Mouse (Mus musculus): ENCODE measurements around the gene Hoxc11. TPM values are rescaled to one million over a fixed set of nuclear protein-coding genes. Genes with fewer than 3 reads are reported as not detected.
A peak's percentile ranks its signal among the peaks of the same experiment; 100 is the strongest.

The Hoxc11 gene
- polyA plus RNA-seq, 1 experiment from 2014 or later: not detected

GRCm38 (mm10) chr15:102977423-102977974 is 23.3 kb downstream of the Hoxc11 start:
- 0 out of 2 replicates have a peak, but pooled peaks cover 2% of the 10 kb centered on the region for H3K9me3 ChIP-seq (ENCODE audit: control insufficient read depth, low read length)
- H3K27ac ChIP-seq (ENCODE audit: low read depth, low read length): no peak overlapping the region
- peaks cover 72% of the 10 kb centered on the region for H3K27me3 ChIP-seq (replicated peaks; ENCODE audit: control insufficient read depth, insufficient read depth, low read length)
- peaks cover 3% of the 10 kb centered on the region for H3K4me1 ChIP-seq (ENCODE audit: control insufficient read depth, insufficient read depth, low read depth, low read length)
- H3K4me2 ChIP-seq (ENCODE audit: low read length): no peak overlapping the region
- no peak overlapping the region for H3K4me3 ChIP-seq (ENCODE audit: low read length)
- H3K36me3 ChIP-seq (ENCODE audit: control insufficient read depth, insufficient read depth, low read length): no peaks in the 10 kb centered on the region
- no peak overlapping the region for H3K9ac ChIP-seq (ENCODE audit: low read depth, low read length)
- ATAC-seq: no peak
- 3% methylated on average over 16 of the region's 16 CpGs for WGBS

- Histone ChIP-seq H3K27me3 (replicated peaks; ENCODE audit: control insufficient read depth, insufficient read depth, low read length) (peaks cover 70% of the 10 kb centered on the region), H3K4me1 (ENCODE audit: control insufficient read depth, insufficient read depth, low read depth, low read length) (peaks cover 3% of the 10 kb centered on the region), H3K4me2 (ENCODE audit: low read length) (no peak overlapping the region), H3K9ac (ENCODE audit: low read depth, low read length) (no peak overlapping the region), H3K4me3 (ENCODE audit: low read length) (no peak overlapping the region), H3K36me3 (ENCODE audit: control insufficient read depth, insufficient read depth, low read length) (no peaks in the 10 kb centered on the region), H3K9me3 (ENCODE audit: control insufficient read depth, low read length) (no peaks in the 10 kb centered on the region), H3K27ac (ENCODE audit: low read depth, low read length) (no peak overlapping the region)
- 3% methylated on average over 13 of the region's 13 CpGs for WGBS
- ATAC-seq: no peak
Measured at GRCm38 (mm10) chr15:102978615-102979515, 24.6 kb downstream of the Hoxc11 start.

- peaks cover 3% of the 10 kb centered on the region for H3K4me1 ChIP-seq (ENCODE audit: control insufficient read depth, insufficient read depth, low read depth, low read length)
- H3K9ac ChIP-seq (ENCODE audit: low read depth, low read length): no peak overlapping the region
- H3K4me3 ChIP-seq (ENCODE audit: low read length): no peak overlapping the region
- peaks cover 70% of the 10 kb centered on the region for H3K27me3 ChIP-seq (replicated peaks; ENCODE audit: control insufficient read depth, insufficient read depth, low read length)
- WGBS: 6% methylated on average over 1 of the region's 1 CpGs
- H3K9me3 ChIP-seq (ENCODE audit: control insufficient read depth, low read length): no peaks in the 10 kb centered on the region
- no peak overlapping the region for H3K27ac ChIP-seq (ENCODE audit: low read depth, low read length)
- H3K36me3 ChIP-seq (ENCODE audit: control insufficient read depth, insufficient read depth, low read length): no peaks in the 10 kb centered on the region
- no peak overlapping the region for H3K4me2 ChIP-seq (ENCODE audit: low read length)
- ATAC-seq: no peak
Measured at GRCm38 (mm10) chr15:102979936-102980335, 25.7 kb downstream of the Hoxc11 start.

- Histone ChIP-seq H3K4me1 (ENCODE audit: control insufficient read depth, insufficient read depth, low read depth, low read length) (peaks cover 3% of the 10 kb centered on the region), H3K9ac (ENCODE audit: low read depth, low read length) (no peak overlapping the region), H3K4me2 (ENCODE audit: low read length) (no peak overlapping the region), H3K27ac (ENCODE audit: low read depth, low read length) (no peak overlapping the region), H3K4me3 (ENCODE audit: low read length) (no peak overlapping the region), H3K36me3 (ENCODE audit: control insufficient read depth, insufficient read depth, low read length) (no peaks in the 10 kb centered on the region), H3K27me3 (replicated peaks; ENCODE audit: control insufficient read depth, insufficient read depth, low read length) (peaks cover 69% of the 10 kb centered on the region), H3K9me3 (ENCODE audit: control insufficient read depth, low read length) (no peaks in the 10 kb centered on the region)
- ATAC-seq: no peak
- WGBS: 4% methylated on average over 11 of the region's 11 CpGs
Measured at GRCm38 (mm10) chr15:102980352-102980751, 26.1 kb downstream of the Hoxc11 start.

GRCm38 (mm10) chr15:102980912-102981311 is 26.7 kb downstream of the Hoxc11 start:
- no peaks in the 10 kb centered on the region for H3K36me3 ChIP-seq (ENCODE audit: control insufficient read depth, insufficient read depth, low read length)
- no peak overlapping the region for H3K9ac ChIP-seq (ENCODE audit: low read depth, low read length)
- no peak for ATAC-seq
- peak overlapping the region; percentile 6; the same call in 1 of the 2 replicates for H3K4me2 ChIP-seq (ENCODE audit: low read length)
- WGBS: under 1% methylated on average over 14 of the region's 14 CpGs
- peak overlapping the region; percentile 24 for H3K4me3 ChIP-seq (ENCODE audit: low read length)
- H3K9me3 ChIP-seq (ENCODE audit: control insufficient read depth, low read length): no peaks in the 10 kb centered on the region
- no peak overlapping the region for H3K27ac ChIP-seq (ENCODE audit: low read depth, low read length)
- peaks cover 3% of the 10 kb centered on the region for H3K4me1 ChIP-seq (ENCODE audit: control insufficient read depth, insufficient read depth, low read depth, low read length)
- peaks cover 69% of the 10 kb centered on the region for H3K27me3 ChIP-seq (replicated peaks; ENCODE audit: control insufficient read depth, insufficient read depth, low read length)

GRCm38 (mm10) chr15:102981379-102982288 is 27.4 kb downstream of the Hoxc11 start:
- peak overlapping the region; percentile 24 for H3K4me3 ChIP-seq (ENCODE audit: low read length)
- no peaks in the 10 kb centered on the region for H3K9me3 ChIP-seq (ENCODE audit: control insufficient read depth, low read length)
- ATAC-seq: no peak
- peak overlapping the region; percentile 6 for H3K4me2 ChIP-seq (ENCODE audit: low read length)
- no peak overlapping the region for H3K9ac ChIP-seq (ENCODE audit: low read depth, low read length)
- H3K4me1 ChIP-seq (ENCODE audit: control insufficient read depth, insufficient read depth, low read depth, low read length): peaks cover 3% of the 10 kb centered on the region
- WGBS: under 1% methylated on average over 80 of the region's 88 CpGs
- H3K27ac ChIP-seq (ENCODE audit: low read depth, low read length): no peak overlapping the region
- no peaks in the 10 kb centered on the region for H3K36me3 ChIP-seq (ENCODE audit: control insufficient read depth, insufficient read depth, low read length)
- H3K27me3 ChIP-seq (replicated peaks; ENCODE audit: control insufficient read depth, insufficient read depth, low read length): peaks cover 71% of the 10 kb centered on the region

- Histone ChIP-seq H3K36me3 (ENCODE audit: control insufficient read depth, insufficient read depth, low read length) (no peaks in the 10 kb centered on the region), H3K9ac (ENCODE audit: low read depth, low read length) (no peak overlapping the region), H3K4me3 (ENCODE audit: low read length) (no peak overlapping the region), H3K27me3 (replicated peaks; ENCODE audit: control insufficient read depth, insufficient read depth, low read length) (peaks cover 74% of the 10 kb centered on the region), H3K27ac (ENCODE audit: low read depth, low read length) (no peak overlapping the region), H3K4me1 (ENCODE audit: control insufficient read depth, insufficient read depth, low read depth, low read length) (peaks cover 3% of the 10 kb centered on the region), H3K9me3 (ENCODE audit: control insufficient read depth, low read length) (no peaks in the 10 kb centered on the region), H3K4me2 (ENCODE audit: low read length) (no peak overlapping the region)
- 1% methylated on average over 12 of the region's 12 CpGs for WGBS
- ATAC-seq: no peak
Measured at GRCm38 (mm10) chr15:102983716-102984115, 29.5 kb downstream of the Hoxc11 start.

- peaks cover 3% of the 10 kb centered on the region for H3K4me1 ChIP-seq (ENCODE audit: control insufficient read depth, insufficient read depth, low read depth, low read length)
- H3K4me2 ChIP-seq (ENCODE audit: low read length): no peak overlapping the region
- no peak overlapping the region for H3K27ac ChIP-seq (ENCODE audit: low read depth, low read length)
- ATAC-seq: no peak
- no peaks in the 10 kb centered on the region for H3K36me3 ChIP-seq (ENCODE audit: control insufficient read depth, insufficient read depth, low read length)
- peaks cover 74% of the 10 kb centered on the region for H3K27me3 ChIP-seq (replicated peaks; ENCODE audit: control insufficient read depth, insufficient read depth, low read length)
- H3K9me3 ChIP-seq (ENCODE audit: control insufficient read depth, low read length): no peaks in the 10 kb centered on the region
- 3% methylated on average over 10 of the region's 10 CpGs for WGBS
- no peak overlapping the region for H3K9ac ChIP-seq (ENCODE audit: low read depth, low read length)
- no peak overlapping the region for H3K4me3 ChIP-seq (ENCODE audit: low read length)
Measured at GRCm38 (mm10) chr15:102984521-102984920, 30.3 kb downstream of the Hoxc11 start.
